Mouse (Mus musculus) ES-E14 (cell line): Measurements from ENCODE around the gene 4930415O20Rik.
"Not testable (repeated sequence)": the region's sequence is repeated elsewhere in the genome, so short reads cannot be mapped to it uniquely, and the experiment has no call there.

Experiments
- HCFC1 ChIP-seq: IDR thresholded peaks from 2 replicates; pipeline ENCODE4 v1.6.1; 2012; ENCODE audit warnings: low read length, inconsistent platforms, borderline replicate concordance; ENCODE audit not compliant: insufficient read depth
- ZNF384 ChIP-seq: IDR thresholded peaks from 2 replicates; pipeline ENCODE4 v1.6.1; 2012; ENCODE audit warnings: low read depth, low read length, inconsistent platforms

DNA sequence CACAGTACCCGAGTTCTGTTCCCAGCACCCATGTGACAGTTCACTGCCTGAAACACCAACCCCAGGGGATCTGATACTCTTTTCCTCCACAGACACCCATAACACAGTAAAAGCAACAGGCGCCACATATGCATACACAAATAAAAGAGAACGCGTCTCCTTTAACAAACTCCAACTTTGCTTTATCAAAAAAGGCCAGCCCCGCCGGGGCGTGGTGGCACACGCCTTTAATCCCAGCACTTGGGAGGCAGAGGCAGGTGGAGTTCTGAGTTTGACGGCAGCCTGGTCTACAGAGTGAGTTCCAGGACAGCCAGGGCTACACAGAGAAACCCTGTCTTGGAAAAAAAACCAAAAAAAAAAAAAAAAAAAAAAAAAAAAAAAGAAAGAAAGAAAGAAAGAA, 15.3 kb downstream of the 4930415O20Rik start:
- TF ChIP-seq ZNF384, HCFC1: not testable (repeated sequence)
